Mouse (Mus musculus) midbrain, embryonic 11.5 days (tissue): ENCODE results near the gene Zfhx3. TPM values are rescaled to one million over a fixed set of nuclear protein-coding genes. Genes with fewer than 3 reads are reported as not detected.

Source experiments
- ATAC-seq: fragments of 200-750 bp; cut with Nextera tagmentation; 2 replicates; pipeline ENCODE4 v1.8.0; 2017; ENCODE audit warnings: moderate TSS enrichment, moderate library complexity; ENCODE audit not compliant: low FRiP score
- DNase-seq: peaks from one replicate; pipeline ENCODE4 v3.0.0; 2015; ENCODE audit warnings: low spot score; ENCODE audit errors: missing footprints
- H3K27ac ChIP-seq: fragments of 300-500 bp; sonication (generic); 2 replicates; pipeline ENCODE4 v1.5.1; 2014; ENCODE audit warnings: low read depth, low read length
- H3K27me3 ChIP-seq: fragments of 300-500 bp; sonication (generic); 2 replicates; pipeline ENCODE4 v1.6.1; 2014; ENCODE audit warnings: mild to moderate bottlenecking, low read length, moderate library complexity, mixed read lengths; ENCODE audit not compliant: control insufficient read depth, insufficient read depth
- H3K36me3 ChIP-seq: fragments of 300-500 bp; sonication (generic); 2 replicates; pipeline ENCODE4 v1.6.1; 2014; ENCODE audit warnings: mild to moderate bottlenecking, low read length, moderate library complexity, mixed read lengths; ENCODE audit not compliant: control insufficient read depth, insufficient read depth
- H3K4me1 ChIP-seq: fragments of 300-500 bp; sonication (generic); 2 replicates; pipeline ENCODE4 v1.6.1; 2014; ENCODE audit warnings: low read length; ENCODE audit not compliant: control insufficient read depth, insufficient read depth
- H3K4me2 ChIP-seq: fragments of 300-500 bp; sonication (generic); 2 replicates; pipeline ENCODE4 v1.6.1; 2014; ENCODE audit warnings: mild to moderate bottlenecking, moderate library complexity
- H3K4me3 ChIP-seq: fragments of 300-500 bp; sonication (generic); 2 replicates; pipeline ENCODE4 v1.5.1; 2014; ENCODE audit warnings: low read depth, low read length
- H3K9ac ChIP-seq: fragments of 300-500 bp; sonication (generic); 2 replicates; pipeline ENCODE4 v1.6.1; 2014; ENCODE audit warnings: low read length
- H3K9me3 ChIP-seq: fragments of 300-500 bp; sonication (generic); 2 replicates; pipeline ENCODE4 v1.6.1; 2016; ENCODE audit warnings: low read length; ENCODE audit not compliant: control insufficient read depth
- WGBS: fragments of 180-500 bp; shearing (Covaris S2); extraction: QIAGEN DNeasy Blood & Tissue Kit; methylation state at CpG from one replicate; pipeline ENCODE4 v1.1.7; 2014; 5-methylcytosine and 5-hydroxymethylcytosine counted together
- polyA plus RNA-seq: library from polyadenylated mRNA; unstranded; fragments of >200 nt; fragmentation: Nextera tagmentation; extraction: Ambion mirVana; gene quantifications from 2 replicates; pipeline ENCODE4 v1.2.1, GENCODE M21; 2014

Zfhx3 gene
- polyA plus RNA-seq, 1 experiment from 2014 or later, result 23.4 TPM

GRCm38 (mm10) chr8:108990537-108990936 lies 1048.1 kb downstream of the Zfhx3 start:
- H3K4me3 ChIP-seq, result no peak overlapping the region
- no peaks in the 10 kb centered on the region for H3K4me1 ChIP-seq
- WGBS, result 87% methylated on average over 6 of the region's 6 CpGs
- H3K36me3 ChIP-seq, result no peaks in the 10 kb centered on the region
- H3K9ac ChIP-seq, result no peak overlapping the region
- H3K27me3 ChIP-seq, result no peaks in the 10 kb centered on the region
- no peak overlapping the region for H3K4me2 ChIP-seq
- H3K27ac ChIP-seq, result no peak overlapping the region
- DNase-seq (peak; percentile 76), ATAC-seq (no peak)
- H3K9me3 ChIP-seq, result no peaks in the 10 kb centered on the region

- H3K4me2 ChIP-seq, result no peak overlapping the region
- 90% methylated on average over 5 of the region's 5 CpGs for WGBS
- H3K9ac ChIP-seq, result no peak overlapping the region
- no peak overlapping the region for H3K4me3 ChIP-seq
- H3K4me1 ChIP-seq, result no peaks in the 10 kb centered on the region
- no peak for DNase-seq
- H3K27ac ChIP-seq, result no peak overlapping the region
- H3K36me3 ChIP-seq, result no peaks in the 10 kb centered on the region
- no peaks in the 10 kb centered on the region for H3K27me3 ChIP-seq
- ATAC-seq, result no peak
- no peaks in the 10 kb centered on the region for H3K9me3 ChIP-seq
Measured at GRCm38 (mm10) chr8:108991395-108991794, 1049.0 kb downstream of the Zfhx3 start.

GRCm38 (mm10) chr8:108993718-108994117 lies 1051.3 kb downstream of the Zfhx3 start:
- no peak overlapping the region for H3K4me3 ChIP-seq
- H3K4me1 ChIP-seq, result no peaks in the 10 kb centered on the region
- no peak for ATAC-seq
- H3K9ac ChIP-seq, result no peak overlapping the region
- H3K36me3 ChIP-seq, result no peaks in the 10 kb centered on the region
- H3K27ac ChIP-seq, result no peak overlapping the region
- H3K9me3 ChIP-seq, result no peaks in the 10 kb centered on the region
- DNase-seq, result no peak
- 78% methylated on average over 2 of the region's 2 CpGs for WGBS
- no peaks in the 10 kb centered on the region for H3K27me3 ChIP-seq
- no peak overlapping the region for H3K4me2 ChIP-seq

- H3K9ac ChIP-seq, result no peak overlapping the region
- no peaks in the 10 kb centered on the region for H3K4me1 ChIP-seq
- no peak overlapping the region for H3K27ac ChIP-seq
- WGBS, result 67% methylated on average over 2 of the region's 2 CpGs
- no peak for DNase-seq
- ATAC-seq, result no peak
- no peaks in the 10 kb centered on the region for H3K9me3 ChIP-seq
- no peaks in the 10 kb centered on the region for H3K36me3 ChIP-seq
- no peaks in the 10 kb centered on the region for H3K27me3 ChIP-seq
- H3K4me2 ChIP-seq, result no peak overlapping the region
- H3K4me3 ChIP-seq, result no peak overlapping the region
Measured at GRCm38 (mm10) chr8:108994187-108994586, 1051.7 kb downstream of the Zfhx3 start.

- Histone ChIP-seq H3K9me3 (no peaks in the 10 kb centered on the region), H3K4me2 (no peak overlapping the region), H3K27ac (no peak overlapping the region), H3K36me3 (no peaks in the 10 kb centered on the region), H3K27me3 (no peaks in the 10 kb centered on the region), H3K4me3 (no peak overlapping the region), H3K4me1 (no peaks in the 10 kb centered on the region), H3K9ac (no peak overlapping the region)
- no peak for DNase-seq
- WGBS, result 94% methylated on average over 5 of the region's 5 CpGs
- ATAC-seq, result no peak
Measured at GRCm38 (mm10) chr8:108994880-108995279, 1052.4 kb downstream of the Zfhx3 start.

- H3K4me2 ChIP-seq, result no peak overlapping the region
- WGBS, result 89% methylated on average over 3 of the region's 3 CpGs
- ATAC-seq, result no peak
- no peaks in the 10 kb centered on the region for H3K4me1 ChIP-seq
- H3K9me3 ChIP-seq, result no peaks in the 10 kb centered on the region
- no peaks in the 10 kb centered on the region for H3K27me3 ChIP-seq
- H3K9ac ChIP-seq, result no peak overlapping the region
- no peak overlapping the region for H3K27ac ChIP-seq
- H3K36me3 ChIP-seq, result no peaks in the 10 kb centered on the region
- DNase-seq, result no peak
- H3K4me3 ChIP-seq, result no peak overlapping the region
Measured at GRCm38 (mm10) chr8:108997334-108997733, 1054.9 kb downstream of the Zfhx3 start.

GRCm38 (mm10) chr8:108999297-109000249 lies 1057.1 kb downstream of the Zfhx3 start:
- Histone ChIP-seq H3K9me3 (no peaks in the 10 kb centered on the region), H3K36me3 (no peaks in the 10 kb centered on the region), H3K4me3 (no peak overlapping the region), H3K27ac (no peak overlapping the region), H3K4me1 (no peaks in the 10 kb centered on the region), H3K4me2 (no peak overlapping the region), H3K27me3 (no peaks in the 10 kb centered on the region), H3K9ac (no peak overlapping the region)
- DNase-seq (peak; percentile 47), ATAC-seq (no peak)
- 93% methylated on average over 15 of the region's 15 CpGs for WGBS

- no peaks in the 10 kb centered on the region for H3K4me1 ChIP-seq
- H3K27me3 ChIP-seq, result no peaks in the 10 kb centered on the region
- H3K9ac ChIP-seq, result no peak overlapping the region
- no peak overlapping the region for H3K4me3 ChIP-seq
- WGBS, result 87% methylated on average over 9 of the region's 9 CpGs
- no peaks in the 10 kb centered on the region for H3K9me3 ChIP-seq
- H3K36me3 ChIP-seq, result no peaks in the 10 kb centered on the region
- ATAC-seq (no peak), DNase-seq (peak; percentile 23)
- no peak overlapping the region for H3K27ac ChIP-seq
- no peak overlapping the region for H3K4me2 ChIP-seq
Measured at GRCm38 (mm10) chr8:109001031-109001430, 1058.6 kb downstream of the Zfhx3 start.

GRCm38 (mm10) chr8:109001923-109002322 lies 1059.5 kb downstream of the Zfhx3 start:
- 91% methylated on average over 5 of the region's 5 CpGs for WGBS

More at GRCm38 (mm10) chr8:109001923-109002322, 1059.5 kb downstream of the Zfhx3 start:
- Histone ChIP-seq H3K9me3 (no peaks in the 10 kb centered on the region), H3K36me3 (no peaks in the 10 kb centered on the region), H3K9ac (no peak overlapping the region), H3K4me3 (no peak overlapping the region), H3K4me2 (no peak overlapping the region), H3K27ac (no peak overlapping the region), H3K4me1 (no peaks in the 10 kb centered on the region), H3K27me3 (no peaks in the 10 kb centered on the region)
- no peak for ATAC-seq
- DNase-seq, result no peak
